Mouse (Mus musculus): ENCODE measurements around the gene Tpst2.

The Tpst2 gene

DNA sequence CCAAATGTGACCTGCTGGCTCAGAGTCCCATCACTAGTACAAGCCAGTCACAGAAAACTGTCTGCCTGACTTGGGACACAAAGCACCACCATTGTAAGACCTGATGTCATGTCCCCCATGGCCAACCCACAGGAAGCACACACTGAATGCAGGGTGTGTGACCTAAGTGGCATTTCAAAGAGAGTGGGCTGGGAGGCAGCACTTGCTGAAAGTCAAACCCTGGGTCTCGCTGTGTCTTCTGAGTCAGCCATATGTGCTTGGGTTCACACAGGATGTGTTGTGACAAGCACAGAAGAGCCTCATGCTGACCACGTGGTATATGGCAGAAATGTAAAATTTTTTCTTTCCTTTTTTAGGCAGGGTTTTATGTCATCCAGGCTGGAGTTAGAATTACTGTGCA is 20.8 kb downstream of the Tpst2 start:
- no peak for DNase-seq (ENCODE audit: low read depth, low spot score)

DNA sequence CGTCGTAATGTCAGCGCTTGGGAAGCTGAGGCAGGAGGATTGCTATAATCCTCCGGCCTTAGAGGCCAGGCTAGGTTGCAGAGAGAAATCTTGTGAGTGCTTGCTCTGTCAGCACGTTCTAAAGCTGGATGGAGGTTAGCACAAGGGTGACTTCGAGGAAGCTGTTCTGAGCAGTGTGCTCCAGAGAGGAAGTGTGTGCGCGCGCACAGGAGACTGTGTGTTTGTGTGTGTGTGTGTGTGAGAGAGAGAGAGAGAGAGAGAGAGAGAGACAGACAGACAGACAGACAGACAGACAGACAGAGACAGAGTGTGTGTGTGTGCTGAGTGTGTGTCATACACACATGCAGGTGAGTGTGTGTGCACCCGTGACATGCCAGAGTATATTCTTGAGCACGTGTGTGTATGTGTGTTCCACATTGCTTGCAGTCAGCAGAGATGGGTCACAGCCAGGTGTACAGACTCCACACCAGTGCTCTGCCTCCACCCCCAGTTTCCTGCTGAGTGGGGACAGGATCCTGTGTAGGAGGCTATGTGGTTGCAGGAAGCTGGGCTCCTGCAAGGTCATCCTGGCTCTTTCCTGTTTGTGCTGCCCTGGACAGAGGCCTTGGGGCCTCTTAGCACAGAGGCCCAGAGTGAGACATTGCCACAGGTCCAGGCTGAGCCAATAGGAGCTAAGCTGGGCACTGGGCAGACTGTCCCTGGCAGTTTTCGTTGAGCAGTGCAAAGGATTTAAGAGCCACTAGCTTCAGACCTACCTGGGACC is 21.9 kb downstream of the Tpst2 start:
- no peak for DNase-seq (ENCODE audit: low read depth, low spot score)

DNA sequence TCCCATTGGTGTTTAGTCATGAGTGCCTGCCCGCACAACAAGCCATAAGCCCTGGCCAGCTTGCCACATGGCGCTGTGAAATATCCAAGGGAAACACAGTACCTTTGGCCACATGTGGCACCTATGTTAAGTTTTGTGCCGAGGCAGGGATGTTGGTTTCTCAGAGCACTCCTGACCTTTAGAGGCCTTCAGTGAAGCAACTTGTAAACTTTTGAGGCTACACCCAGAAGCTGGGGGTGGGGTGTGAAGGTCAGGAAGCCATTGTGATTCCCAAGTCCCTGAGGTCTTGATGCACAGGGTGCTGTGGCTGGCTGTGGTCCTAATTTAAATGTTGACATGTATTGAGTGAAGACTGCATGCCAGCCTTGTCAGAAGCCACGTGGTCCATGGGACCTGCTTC is 22.9 kb downstream of the Tpst2 start:
- no peak for DNase-seq (ENCODE audit: low read depth, low spot score)

DNA sequence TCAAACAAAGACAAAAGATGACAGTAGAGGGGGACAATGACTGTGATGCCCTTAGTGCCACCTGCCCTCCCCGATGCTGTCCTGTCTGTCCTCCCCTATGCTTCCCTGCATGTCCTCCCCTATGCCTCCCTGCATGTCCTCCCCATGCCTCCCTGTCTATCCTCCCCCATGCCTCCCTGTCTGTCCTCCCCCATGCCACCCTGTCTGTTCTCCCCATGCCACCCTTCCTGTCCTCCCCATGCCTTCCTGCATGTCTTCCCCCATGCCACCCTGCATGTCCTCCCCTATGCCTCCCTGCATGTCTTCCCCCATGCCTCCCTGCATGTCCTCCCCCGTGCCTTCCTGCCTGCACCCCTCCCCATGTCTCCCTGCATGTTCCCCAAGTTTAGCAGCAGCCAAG is 23.6 kb downstream of the Tpst2 start:
- no peak for DNase-seq (ENCODE audit: low read depth, low spot score)

DNA sequence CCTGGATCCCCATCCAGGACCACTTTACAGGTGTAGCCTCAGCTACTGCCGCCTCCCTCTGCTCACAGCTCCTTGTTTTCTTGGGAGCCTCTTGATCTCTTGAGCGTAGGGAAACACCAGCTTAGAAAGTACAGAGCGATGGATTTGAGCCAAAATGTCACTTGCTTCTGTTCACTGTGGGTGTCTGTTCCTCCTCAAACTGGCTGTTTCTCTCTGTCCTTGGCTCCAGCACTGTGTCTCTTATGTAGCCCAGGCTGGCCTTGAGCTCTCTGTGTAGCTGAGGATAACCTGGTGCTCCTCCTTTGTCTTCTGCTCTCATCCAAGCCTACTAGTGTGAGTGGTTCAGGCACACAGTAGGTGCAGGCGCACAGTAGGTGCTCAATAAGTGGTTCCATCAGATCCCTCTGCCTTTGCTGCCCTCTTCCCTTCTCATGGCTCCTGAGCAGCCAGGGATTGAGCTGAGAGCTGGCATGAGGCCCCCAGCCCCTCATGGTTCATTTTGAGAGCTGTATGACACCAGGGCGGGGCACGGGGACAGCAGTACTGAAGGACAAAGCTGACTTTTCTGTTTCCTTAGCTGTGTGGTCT is 24.3 kb downstream of the Tpst2 start:
- no peak for DNase-seq (ENCODE audit: low read depth, low spot score)

DNA sequence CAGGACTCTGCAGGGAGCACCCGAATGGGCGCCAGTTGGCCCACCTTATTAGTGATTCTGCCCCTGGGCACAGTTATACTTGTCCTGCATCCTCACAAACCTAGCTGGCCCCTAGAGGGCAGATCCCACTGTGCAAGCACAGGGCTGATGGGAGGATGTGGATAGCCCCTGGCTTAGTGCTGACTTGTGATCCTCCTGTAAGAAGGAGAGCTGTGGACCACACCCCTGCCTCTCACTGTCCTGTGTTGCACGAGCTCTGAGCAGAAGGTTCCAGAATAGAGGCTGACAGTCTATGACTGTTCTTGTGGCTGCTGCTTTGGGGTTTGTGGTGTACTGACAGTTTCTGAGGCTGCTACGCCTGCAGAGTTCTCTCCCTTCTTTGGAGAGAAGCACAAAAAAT is 25.2 kb downstream of the Tpst2 start:
- DNase-seq (ENCODE audit: low read depth, low spot score), result no peak

DNA sequence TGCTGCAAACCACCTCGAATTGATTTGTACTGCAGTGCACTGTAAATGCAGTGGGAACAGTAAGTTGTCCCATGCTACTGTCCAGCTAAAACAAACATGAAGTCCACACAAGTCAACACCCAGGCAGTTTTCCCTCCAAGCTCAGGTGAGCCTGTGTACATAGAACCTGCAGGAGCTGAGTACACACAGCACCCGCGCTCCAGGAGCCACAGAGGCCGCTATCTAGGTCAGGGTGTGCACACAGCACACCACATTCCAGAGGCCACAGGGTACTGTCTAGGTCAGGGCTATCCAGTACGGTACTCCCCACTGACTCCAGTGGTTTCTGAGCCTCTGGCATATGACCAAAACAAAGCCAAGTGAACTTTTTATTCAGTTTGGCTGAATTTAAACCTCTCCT is 25.8 kb downstream of the Tpst2 start:
- DNase-seq (ENCODE audit: low read depth, low spot score), result no peak

DNA sequence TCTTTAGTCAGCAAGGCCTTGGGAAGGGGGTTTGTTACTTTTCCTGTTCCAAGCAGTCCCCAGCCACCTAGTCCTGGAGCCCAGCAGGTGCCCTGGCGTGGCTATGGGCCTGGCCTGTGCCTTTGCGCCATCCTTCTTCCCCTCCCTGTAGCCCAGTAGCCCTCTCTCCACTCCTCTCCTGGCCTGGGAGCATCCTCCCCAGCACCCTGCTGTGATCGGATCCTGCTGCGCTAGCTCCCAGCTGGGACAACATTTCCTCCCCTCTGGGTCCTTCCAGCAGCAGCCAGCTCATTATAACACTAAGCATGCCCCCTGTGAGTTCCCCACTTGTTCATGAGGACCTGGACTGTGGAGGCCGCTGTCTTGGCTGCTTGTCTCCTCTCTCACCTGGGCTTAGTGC is 29.4 kb downstream of the Tpst2 start:
- DNase-seq (ENCODE audit: low read depth, low spot score), result no peak

DNA sequence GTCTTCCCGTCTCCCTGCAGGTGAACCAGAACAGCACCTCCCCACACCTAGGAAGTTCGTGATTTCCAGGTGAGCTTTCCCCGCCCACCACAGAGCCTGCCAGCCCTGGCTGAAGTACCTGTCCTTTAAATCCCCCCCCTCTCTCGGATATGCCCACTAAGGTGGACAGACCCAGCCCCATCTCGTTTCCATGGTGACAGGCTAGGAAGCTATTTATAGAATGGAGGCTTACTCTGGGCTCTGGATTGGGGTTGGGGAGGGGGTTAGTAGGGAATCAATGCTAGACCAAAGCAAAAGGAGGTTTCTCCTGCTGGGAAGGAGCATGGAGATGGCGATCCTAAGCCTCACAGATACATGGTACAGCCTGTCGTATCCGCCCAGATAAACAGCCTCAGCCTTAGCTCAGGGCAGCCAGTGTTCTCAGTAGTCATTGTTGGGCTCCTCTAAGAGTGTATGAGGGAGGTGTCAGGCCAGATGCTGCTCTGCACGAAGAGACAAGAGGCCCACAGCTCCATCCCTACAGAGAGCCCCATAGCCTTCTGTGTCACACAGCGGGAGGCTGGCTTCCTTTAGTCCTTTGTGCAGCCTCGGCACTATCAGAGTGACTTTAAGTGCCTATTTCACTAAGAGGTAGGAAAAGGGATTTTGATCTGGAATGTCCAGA is 36.9 kb downstream of the Tpst2 start:
- DNase-seq (ENCODE audit: low read depth, low spot score), result no peak

DNA sequence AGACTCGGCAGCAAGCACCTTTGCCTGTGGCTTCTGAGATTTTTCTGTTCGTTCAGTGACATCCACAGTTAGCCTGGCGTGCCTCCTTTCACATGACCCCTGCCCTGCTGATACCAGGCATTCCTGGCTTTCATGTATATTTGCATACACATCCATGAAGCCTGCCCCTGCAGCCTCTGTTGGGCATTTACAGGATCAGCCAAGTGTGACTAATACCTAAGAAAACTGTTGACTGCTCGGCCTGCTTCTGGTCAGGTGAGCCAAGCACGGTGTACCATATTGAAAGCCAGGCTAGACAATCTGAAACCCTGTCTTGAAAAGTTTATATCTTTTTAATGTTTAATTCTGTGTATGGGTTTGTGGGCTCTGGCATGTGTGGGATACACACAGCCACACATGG is 40.0 kb downstream of the Tpst2 start:
- DNase-seq (ENCODE audit: low read depth, low spot score), result peak; percentile 29

DNA sequence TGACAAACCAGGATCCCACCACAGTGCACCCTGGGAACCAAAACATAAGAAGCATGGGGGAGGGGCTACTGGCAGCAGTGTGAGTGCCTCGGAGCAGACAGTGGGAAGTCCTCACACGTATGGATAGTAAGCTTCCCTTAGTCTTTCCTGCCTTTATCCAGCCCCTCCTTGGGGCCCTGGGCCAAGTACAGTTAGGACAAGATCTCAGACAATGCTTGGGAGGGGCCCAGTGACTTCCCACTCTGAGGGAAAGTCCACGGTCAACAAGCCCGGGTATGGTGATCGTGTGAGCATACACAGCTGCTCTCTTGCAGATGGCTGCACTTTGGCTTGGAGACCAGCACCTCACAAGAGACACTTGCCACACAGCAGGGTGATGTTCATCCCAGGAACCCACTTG is 40.8 kb downstream of the Tpst2 start:
- DNase-seq (ENCODE audit: low read depth, low spot score), result no peak

DNA sequence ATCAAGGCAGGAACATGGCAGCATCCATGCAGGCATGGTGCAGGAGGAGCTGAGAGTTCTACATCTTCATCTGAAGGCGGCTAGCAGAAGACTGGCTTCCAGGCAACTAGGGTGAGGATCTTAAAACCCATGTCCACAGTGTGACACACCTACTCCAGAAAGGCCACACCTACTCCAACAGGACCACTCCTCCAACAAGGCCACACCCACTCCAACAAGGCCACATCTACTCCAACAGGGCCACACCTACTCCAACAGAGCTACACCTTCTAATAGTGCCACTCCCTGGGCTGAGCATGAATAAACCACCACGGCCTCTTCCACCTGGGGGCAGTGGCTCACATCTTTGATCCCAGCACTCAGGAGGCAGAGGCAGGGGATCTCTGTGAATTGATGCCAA is 42.9 kb downstream of the Tpst2 start:
- DNase-seq (ENCODE audit: low read depth, low spot score), result peak; percentile 75

DNA sequence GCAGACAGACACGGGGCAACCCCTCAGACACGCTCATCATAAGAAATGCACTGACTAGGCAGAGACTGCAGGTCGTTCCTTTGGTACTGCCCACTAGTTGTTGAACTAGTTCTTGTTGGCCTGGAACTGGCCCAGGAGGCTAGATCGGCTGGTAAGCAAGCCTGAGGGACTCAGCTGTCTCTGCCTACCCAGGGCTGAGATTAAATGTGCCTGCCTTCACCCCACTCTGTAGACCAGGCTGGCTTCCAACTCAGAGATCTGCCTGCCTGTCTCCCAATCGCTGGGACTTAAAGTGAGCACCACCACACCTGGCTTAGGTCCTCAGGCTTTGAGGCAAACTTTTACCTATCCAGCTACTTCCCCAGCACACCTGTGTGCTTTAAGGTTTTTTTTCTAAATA is 43.9 kb downstream of the Tpst2 start:
- DNase-seq (ENCODE audit: low read depth, low spot score), result no peak

DNA sequence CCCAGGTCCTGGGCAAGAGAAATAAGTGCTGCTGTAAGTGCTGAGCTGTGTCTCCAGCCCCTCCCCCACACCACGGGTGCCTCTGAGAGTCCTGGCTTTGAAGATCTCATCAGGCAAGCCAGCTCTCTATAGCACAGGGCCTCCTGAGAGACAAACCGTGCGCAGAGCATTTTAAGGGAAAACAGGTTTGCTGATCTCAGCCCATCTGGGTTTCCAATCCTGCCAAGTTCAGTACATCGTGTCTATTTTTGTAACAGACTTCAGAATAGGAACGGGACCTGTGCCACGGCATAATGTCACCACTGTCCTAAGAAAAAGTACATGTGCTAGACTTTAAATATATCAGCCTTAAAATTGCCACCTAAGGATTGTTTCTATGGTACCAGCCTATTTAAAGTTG is 44.4 kb downstream of the Tpst2 start:
- DNase-seq (ENCODE audit: low read depth, low spot score), result no peak

DNA sequence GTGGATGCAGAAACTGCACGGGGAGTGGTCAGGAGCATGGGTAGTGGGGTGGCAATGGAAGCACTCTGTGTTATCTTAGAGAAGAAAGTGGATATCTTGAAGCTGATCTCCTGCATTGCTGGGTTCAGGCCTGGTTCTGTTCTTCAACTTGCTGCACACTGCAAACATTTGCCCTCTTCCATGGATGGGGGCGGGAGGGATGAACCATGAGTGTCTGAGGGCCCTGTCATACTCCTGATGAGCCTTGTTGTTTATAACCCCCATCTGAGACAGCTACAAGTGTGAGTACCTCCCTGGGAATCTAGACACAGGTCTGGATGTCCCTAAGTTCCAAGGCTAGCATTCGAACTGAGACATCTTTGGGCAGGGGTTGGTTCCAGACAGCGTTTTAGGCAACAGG is 44.9 kb downstream of the Tpst2 start:
- DNase-seq (ENCODE audit: low read depth, low spot score), result no peak

DNA sequence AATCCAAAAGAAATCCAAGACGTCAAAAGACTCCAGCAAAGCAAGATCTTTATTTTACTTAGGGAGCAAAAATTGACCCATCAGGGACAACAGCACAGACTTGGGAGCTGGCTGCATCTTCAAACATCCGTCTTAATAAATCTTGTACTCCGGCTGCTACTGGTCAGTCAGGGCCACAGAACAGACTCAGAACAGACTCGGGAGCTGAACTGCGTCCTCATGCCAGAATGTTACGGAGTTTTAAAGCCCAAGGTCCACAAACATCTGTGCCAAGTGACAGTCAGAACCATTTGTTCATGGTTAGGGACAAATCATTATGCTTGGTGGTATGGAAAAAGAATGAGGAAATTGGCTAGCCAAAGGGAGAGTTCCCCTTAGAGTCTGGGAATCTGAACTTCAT is 46.8 kb downstream of the Tpst2 start:
- DNase-seq (ENCODE audit: low read depth, low spot score), result no peak

DNA sequence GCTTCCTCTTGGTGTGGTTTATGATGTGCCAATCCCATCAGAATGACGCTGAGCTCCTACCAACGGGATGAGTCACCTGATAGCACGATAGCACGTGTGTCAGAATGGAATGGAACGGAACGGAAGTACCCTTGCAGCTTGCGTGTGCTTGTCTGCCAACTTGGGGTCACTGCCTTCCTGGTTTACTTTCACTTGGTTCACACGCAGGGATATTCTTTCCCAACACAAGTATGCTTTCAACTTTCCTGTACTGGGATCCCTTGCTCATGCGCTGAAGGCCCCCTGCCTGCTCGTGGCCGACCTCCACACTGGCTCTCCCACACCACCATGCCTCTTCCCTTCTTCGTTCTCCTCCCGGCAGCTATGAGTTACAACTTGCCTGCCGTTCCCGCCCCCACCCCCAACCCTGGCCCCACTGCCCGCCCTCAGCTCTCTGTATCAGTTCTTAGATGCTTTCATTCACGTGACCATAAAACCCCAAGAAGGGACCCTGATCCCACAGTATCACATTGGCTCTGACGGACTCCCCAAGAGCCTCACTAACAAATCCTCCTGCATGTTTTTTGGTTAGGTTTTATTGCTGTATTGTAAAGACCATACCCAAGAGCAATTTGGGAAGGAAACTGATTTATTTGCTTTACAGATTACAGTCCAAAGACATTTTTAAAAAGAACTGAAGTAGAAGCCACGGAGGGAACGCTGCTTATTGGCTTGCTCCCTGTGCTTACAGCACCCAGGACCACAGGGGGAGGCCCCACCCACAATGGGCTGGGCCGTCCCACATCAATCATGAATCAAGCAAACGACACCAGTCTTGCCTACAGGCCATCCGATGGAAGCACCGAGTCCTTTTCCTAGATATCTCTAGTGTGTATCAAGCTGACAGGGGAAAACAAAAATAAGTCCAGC is 48.4 kb downstream of the Tpst2 start:
- peak; percentile 80 for DNase-seq (ENCODE audit: low read depth, low spot score)

DNA sequence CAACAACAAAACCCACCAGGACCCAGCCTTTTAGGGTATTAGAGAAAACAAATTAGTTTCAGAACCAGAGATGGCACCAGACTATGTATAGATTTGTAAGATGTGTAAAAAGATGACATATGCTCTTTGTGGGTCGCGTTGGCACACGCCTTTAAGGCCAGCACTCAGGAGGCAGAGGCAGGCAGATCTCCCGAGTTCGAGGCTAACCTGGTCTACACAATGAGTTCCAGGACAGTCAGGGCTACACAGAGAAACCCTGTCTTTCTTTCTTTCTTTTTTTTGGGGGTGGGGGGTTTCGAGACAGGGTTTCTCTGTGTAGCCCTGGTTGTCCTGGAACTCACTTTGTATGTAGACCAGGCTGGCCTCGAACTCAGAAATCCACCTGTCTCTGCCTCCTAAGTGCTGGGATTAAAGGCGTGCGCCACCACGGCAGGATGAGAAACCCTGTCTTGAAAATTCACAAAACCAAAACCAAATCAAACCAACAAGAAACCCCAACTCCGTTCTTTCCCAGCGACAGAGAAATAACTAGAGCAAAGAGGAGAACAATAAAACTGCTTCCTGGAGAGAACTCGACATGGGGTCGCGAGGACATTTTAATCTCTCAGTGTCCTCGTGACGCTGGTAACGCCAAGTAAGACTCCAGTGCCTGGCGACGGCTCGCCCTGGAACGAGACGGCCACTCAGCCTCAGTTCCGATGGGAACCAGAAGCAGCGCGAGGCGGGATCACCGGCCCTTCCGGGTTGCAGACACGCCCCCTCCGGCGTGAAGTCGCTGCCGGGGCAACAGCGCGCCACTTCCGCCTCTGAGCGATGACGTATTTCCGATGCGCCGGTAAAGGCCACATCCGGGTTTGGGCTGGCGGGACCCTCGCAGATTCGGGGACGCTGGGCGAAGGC is 49.3 kb downstream of the Tpst2 start, which contains the start of gene Tfip11:
Gene Tfip11 (plus strand): TSS at position 813 of the 900 bp plus-strand sequence.
- peak; percentile 96 for DNase-seq (ENCODE audit: low read depth, low spot score)

DNA sequence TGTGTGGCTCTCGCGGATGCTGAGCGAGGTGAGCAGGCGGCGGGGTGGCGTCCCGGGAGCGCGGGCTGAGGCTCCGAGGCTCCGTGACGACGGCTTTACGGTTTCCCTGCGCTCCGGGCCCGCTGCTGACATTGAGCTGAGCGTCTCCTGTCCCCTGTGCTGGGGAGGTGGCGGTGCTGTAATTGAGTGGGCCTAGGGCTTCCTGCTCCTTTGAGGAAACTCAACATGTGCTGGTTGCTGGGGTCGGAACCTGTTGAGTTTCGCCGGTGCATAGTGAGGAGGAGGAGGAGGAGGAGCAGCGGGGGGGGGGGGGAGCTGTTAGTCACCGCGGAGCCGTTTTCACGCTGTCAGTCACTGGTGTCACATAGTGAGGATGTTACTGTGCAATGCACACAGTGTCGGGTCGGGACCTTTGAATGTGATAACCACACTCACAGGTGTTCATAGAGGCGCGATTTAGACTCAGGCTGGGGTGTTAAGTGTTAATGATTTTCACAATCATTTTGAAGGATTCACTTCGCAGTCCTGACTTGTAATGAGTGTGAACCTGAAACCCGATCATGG is 50.0 kb downstream of the Tpst2 start:
- DNase-seq (ENCODE audit: low read depth, low spot score), result no peak

DNA sequence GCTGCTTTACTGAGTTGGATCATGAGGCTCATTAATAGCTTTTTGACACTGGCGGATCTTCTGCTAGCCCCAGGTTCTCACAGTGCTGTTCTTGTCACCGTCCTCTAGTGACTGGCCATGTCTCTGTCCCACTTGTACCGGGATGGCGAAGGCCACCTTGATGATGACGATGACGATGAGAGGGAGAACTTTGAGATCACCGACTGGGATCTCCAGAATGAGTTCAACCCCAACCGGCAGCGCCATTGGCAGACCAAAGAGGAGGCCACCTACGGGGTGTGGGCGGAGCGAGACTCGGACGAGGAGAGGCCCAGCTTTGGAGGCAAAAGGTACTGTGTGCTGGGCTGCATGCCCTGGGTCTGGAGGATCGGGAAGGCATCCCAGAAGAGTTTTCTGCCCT is 51.4 kb downstream of the Tpst2 start:
- no peak for DNase-seq (ENCODE audit: low read depth, low spot score)

All from A20 (cell line).